Mouse (Mus musculus) left cerebral cortex, postnatal 14 days (tissue): ENCODE measurements around the gene H2-DMa. TPM values are rescaled to one million over a fixed set of nuclear protein-coding genes. Genes with fewer than 3 reads are reported as not detected.
A peak's percentile ranks its signal among the peaks of the same experiment; 100 is the strongest.
"Not testable (repeated sequence)": the region's sequence is repeated elsewhere in the genome, so short reads cannot be mapped to it uniquely, and the experiment has no call there.

ENCODE experiments used
- DNase-seq, 2 experiments: peaks; one replicate each; pipeline ENCODE4 v3.0.0; 2021 to 2022; ENCODE audit warnings: low spot score in 2 of 2, mixed read lengths in 1 of 2
- intact Hi-C: fragments of 180-260 bp; cut with DNase I; formaldehyde crosslinking; loops from one replicate; pipeline ENCODE4 v1.15.1; 2025
- total RNA-seq, 2 experiments: library from RNA; stranded (reverse); gene quantifications; 2 replicates each; pipeline ENCODE4 v1.2.3; 2021

Gene H2-DMa
- total RNA-seq, 2 experiments from 2014 or later = 25.8 to 29.1 TPM

DNA sequence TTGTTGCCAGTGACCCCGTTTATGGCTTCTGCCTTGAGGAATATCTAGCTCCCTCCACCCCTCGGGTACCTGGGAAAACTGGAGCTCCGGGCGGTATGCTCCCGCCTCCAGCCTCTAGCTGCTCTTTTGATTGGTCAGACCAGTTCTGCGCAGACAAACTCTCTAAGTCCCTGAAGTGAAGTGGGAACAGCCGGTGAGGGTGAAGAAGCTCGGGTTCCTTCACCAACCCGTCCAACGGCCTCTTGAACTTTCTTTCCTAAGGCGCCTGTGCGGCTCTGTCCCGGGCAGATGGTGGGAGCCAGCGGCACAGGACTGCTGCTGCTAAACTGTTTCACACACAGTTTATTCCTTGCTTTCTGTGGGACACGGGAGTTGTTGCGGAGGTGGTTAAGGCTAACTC is 20.1 kb downstream of the H2-DMa start:
- DNase-seq = peak in 1 of 2 experiments; percentile 32
- intact Hi-C loops = no loop called here

GRCm38 (mm10) chr17:34140240-34140639 is 20.9 kb downstream of the H2-DMa start:
- DNase-seq = no peak
- intact Hi-C loops = no loop called here

DNA sequence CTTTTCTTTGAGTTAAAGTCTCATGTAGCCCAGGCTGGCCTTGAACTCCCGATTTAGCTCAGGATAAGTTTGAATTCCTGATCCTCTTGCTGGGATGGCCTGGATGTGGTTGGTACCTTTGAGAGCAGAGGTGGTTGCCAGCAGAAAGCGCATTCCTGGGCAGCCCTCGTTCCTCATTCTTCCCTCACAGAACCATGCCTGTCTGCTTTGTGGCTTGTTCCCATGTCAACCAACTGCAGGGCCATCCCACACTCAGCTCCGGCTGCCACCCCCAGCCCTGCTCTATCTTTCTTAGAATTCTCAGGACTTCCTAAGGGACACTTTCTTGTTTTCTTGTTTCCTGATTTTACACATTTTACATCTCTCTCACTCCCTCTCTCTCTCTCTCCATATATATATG is 22.1 kb downstream of the H2-DMa start:
- DNase-seq = peak in 1 of 2 experiments; percentile 58
- intact Hi-C loops = no loop called here

GRCm38 (mm10) chr17:34142456-34143010 is 23.2 kb downstream of the H2-DMa start:
- DNase-seq = no peak
- intact Hi-C loops = no loop called here

DNA sequence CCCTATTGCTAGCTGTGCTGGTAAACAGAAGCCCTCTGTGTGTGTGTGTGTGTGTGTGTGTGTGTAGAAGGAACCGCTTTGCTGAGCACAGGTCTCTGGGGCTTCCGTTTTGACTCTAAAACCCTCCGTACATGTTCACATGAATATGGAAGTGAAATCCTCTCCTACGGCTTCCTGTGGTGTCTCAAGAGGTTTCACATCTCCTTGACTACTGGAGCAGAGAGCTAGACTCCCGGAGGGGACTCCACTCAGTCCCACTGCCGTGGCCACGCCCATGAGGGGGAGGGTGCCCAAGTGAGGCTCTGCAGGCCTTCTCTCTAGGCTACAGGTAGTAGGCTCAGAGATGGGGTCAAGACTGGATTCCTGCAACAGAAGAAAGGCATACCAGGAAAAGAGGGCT is 23.7 kb downstream of the H2-DMa start, which contains the start of gene H2-DMb2:
Gene H2-DMb2, plus strand, starts transcription at position 275 of the 400 bp plus-strand sequence.
- intact Hi-C loops = no loop called here
- DNase-seq = peak; percentile 37 to 60

DNA sequence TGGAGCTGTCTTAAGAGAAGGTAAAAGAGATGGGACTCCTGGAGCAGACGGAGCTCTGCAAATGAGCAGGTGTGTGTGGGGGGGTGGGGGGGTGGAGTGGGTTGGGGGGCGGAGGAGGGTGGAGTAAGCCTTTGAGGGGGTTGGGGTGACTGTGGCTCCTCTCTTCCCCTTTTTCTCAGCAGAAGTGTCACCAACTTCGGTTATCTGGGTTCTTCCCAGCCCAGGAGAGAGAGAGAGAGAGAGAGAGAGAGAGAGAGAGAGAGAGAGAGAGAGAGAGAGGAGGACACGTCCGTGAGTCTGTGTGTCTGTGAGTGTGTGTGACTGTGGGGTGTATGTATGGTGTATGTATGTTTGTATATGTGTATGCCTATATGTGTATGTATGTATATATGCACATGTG is 24.1 kb downstream of the H2-DMa start:
- no peak for DNase-seq
- intact Hi-C loops = no loop called here

- DNase-seq, intact Hi-C loops: not testable (repeated sequence)
Measured at GRCm38 (mm10) chr17:34144221-34144620, 24.9 kb downstream of the H2-DMa start.

- DNase-seq = no peak
- intact Hi-C loops = no loop called here
Measured at GRCm38 (mm10) chr17:34144960-34145371, 25.6 kb downstream of the H2-DMa start.

GRCm38 (mm10) chr17:34152923-34153322 is 33.6 kb downstream of the H2-DMa start, which contains the start of gene H2-DMb1:
H2-DMb1 (plus strand) TSS chr17:34153072.
- intact Hi-C loops = no loop called here
- peak; percentile 73 to 75 for DNase-seq

GRCm38 (mm10) chr17:34155534-34155933 is 36.2 kb downstream of the H2-DMa start:
- DNase-seq = no peak
- intact Hi-C loops = no loop called here

DNA sequence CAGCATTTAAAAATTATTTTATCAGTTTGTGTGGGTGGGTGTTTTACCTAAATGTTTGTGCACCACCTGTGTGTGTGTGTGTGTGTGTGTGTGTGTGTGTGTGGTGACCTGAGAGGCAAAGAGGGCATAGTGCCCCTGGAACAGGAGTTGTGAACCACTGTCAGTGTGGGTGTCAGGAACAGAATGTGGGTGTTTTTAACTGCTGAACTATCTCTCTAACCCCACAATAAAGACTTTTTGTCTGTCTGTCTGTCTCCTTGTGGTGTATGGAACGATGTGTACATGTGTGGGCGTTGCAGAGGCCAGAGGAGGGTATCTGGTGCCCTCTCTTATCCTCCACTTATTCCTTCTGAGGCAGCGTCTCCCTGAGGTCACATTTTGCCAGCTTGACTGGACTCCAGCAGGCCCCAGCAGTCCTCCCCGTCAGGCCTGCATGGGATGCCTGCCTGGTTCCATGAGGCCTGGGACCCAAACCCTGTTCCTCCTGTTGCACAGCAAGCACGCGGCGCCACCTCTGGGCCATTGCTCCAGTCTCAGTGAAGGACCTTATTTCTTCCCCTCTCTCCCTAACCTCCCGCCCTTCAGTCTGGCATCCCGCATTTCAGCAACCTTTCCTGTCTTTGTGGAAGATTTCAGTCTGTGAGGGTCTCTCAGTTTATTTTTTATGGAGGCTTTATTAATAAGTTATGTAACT is 45.0 kb downstream of the H2-DMa start:
- DNase-seq = peak in 1 of 2 experiments; percentile 21

GRCm38 (mm10) chr17:34165033-34165730 is 45.8 kb downstream of the H2-DMa start:
- intact Hi-C loops = no loop called here
- no peak for DNase-seq

More for the DNA sequence above, 45.0 kb downstream of the H2-DMa start:
- intact Hi-C loops = no loop called here

DNA sequence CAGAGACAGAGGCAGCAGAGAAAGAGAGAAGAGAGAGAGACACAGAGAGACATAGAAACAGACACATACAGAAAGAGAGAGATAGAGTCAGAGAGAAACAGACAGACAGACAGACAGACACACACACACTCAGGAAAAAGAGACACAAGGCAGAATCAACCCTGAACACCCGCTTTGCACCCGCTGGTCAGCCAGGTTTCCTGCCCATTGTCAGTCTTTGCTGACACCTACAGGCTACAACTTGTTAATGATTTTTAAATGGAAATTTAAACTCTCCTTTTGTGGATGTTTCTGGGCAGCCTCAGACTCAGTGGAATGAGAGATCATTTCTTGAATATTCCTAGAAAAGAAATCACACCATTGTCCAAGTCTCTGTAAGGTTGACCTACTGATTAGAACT is 49.9 kb downstream of the H2-DMa start:
- peak; percentile 38 to 48 for DNase-seq
- intact Hi-C loops = loop anchor here (1.0 to 2.0 kb wide), 2 partner anchors 68 to 91 kb away; no protein-coding TSS in a partner anchor

DNA sequence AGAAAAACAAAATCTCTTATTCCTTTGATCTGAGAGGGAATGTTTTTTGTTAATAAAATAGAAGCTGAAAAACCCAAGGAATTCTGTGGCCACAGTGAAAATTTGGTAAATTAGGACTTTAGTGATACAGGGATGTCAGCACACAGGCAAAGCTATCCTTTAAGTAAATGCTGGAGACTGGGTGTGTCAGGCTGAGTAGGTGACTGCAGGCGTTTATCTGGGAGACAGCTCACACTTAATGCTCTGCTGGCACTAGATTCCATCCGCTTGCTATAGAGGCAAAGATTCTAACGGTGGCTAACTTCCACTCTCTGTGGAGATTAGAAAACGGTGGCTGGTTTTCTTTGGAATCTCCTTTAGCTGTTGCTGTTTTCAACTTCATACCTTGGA is 51.1 kb downstream of the H2-DMa start:
- intact Hi-C loops = loop anchor here (2.0 to 10.0 kb wide), 4 partner anchors 34 to 242 kb away; no protein-coding TSS in a partner anchor
- no peak for DNase-seq

DNA sequence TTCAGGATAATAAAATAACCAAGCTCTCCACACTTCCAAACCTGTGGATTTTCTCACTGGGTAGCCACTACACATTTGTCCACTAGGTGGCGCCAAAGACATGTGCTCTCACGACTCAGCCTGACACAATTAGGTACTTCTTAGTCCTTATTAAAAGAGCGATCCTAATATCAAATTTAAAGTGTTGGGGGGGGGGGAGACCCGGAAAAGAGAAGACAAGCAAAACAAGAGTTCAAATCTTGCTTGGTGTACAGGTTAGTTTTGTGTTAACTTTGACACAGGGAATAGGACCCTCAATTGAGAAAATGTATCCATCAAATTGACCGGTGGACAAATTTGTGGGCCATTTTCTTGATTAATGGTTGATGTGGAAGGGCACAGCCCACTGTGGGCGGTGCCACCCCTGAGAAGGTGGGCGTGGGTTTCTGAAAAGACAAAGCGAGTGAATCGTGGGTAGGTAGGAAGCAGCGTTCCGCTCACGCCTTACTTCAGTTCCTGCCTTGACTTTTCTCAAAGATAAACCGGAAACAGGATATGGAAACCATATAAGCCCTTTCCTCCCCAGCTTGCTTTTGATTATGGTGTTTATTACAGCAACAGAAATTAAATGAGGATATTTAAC is 51.6 kb downstream of the H2-DMa start:
- peak; percentile 82 to 90 for DNase-seq
- intact Hi-C loops = loop anchor here (2.0 to 10.0 kb wide), 4 partner anchors 34 to 241 kb away; no protein-coding TSS in a partner anchor

DNA sequence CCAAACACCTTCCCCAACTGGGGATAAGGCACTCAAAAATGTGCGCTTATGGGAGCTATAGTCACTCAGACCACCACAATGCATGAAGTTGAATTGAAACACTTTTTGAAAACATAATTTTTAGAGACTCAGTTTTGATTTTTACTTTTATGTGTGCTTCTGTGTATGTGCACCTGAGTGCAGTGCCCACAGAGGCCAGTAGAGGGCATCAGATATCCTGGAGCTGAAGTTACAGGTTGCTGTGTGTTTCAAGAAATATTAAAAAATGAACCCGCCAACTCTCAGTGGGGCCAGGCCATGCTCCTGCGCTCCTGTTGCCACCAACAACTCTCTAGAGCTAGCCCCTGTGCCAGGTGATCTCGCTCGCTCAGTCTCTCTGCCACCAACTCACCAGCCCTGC is 53.2 kb downstream of the H2-DMa start:
- no peak for DNase-seq
- intact Hi-C loops = loop anchor here (5.0 to 10.0 kb wide), 2 partner anchors 172 to 240 kb away; no protein-coding TSS in a partner anchor

DNA sequence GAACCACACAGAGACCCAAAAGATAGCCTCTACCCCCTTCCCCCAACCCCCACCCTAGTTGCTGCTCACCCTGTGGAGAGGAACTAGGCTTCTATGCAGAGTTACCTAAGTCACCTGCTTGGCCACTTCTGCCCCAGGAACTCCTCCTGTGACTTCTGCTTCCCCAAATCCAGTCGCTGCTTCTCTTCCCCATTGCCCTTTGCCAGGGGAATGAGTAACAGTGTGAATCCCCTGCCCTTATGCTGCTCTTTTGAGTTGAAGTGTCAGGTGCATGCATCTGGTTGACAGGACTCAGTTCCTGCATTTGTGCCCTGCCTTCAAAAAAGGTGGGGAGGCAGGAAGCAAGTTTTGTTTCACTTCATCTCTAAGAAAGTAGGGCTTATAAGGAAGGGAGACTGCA is 54.7 kb downstream of the H2-DMa start:
- intact Hi-C loops = loop anchor here (5.0 to 10.0 kb wide), 2 partner anchors 171 to 238 kb away; no protein-coding TSS in a partner anchor

DNA sequence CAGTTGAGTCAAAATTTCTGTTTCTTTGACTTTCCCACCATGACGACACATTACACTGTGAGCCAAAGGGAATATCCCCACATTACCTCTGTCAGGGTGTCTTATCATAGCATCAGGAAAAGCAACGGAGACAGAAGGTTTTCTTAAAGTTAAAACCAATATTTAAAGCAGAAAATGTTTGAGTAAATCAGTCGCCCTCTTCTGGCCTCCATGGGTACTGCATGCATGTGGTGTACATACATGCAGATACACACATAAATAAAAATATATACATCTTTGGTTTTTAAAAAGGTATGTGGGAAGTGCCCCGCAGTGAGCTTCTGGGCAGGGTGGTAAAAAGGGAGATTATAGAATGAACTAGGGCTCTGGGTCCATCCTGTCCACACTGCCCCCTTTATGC is 57.8 kb downstream of the H2-DMa start:
- no peak for DNase-seq
- intact Hi-C loops = loop anchor here (10.0 kb wide), 1 partner anchor 168 kb away; no protein-coding TSS in a partner anchor

More for the DNA sequence above, 54.7 kb downstream of the H2-DMa start:
- no peak for DNase-seq

DNA sequence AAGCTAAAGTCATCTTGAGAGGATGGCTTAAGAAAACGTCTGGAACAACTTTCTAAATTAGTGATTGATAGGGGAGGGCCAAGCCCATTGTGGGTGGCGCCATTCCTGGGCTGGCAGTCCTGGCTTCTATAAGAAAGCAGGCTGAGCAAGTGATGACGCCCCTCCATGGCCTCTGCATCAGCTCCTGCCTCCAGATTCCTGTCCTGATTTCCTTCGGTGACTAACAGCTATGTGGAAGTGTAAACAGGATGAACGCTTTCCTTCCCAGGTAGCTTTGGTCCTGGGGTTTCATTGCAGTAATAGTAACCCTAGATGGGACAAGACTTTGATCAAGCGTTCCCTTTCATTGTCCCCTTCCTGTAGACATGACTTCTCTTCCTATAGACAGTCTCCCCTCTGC is 59.7 kb downstream of the H2-DMa start:
- intact Hi-C loops = loop anchor here (10.0 kb wide), 1 partner anchor 166 kb away; no protein-coding TSS in a partner anchor
- no peak for DNase-seq
